Mouse (Mus musculus) liver, adult 2 months (tissue): ENCODE measurements around the gene Fgf14.

Experiments
- CTCF ChIP-seq: fragments of 200-500 bp; IDR thresholded peaks from 2 replicates; pipeline ENCODE4 v1.5.1; 2011; ENCODE audit warnings: low read depth, low read length, control low read depth
- POLR2A ChIP-seq: fragments of 200-500 bp; IDR thresholded peaks from 2 replicates; pipeline ENCODE4 v1.6.1; 2011; ENCODE audit warnings: low read length, control low read depth; ENCODE audit not compliant: insufficient read depth; ENCODE audit errors: extremely low read depth

- no peak for TF ChIP-seq POLR2A
- no peak for TF ChIP-seq CTCF
Observed at GRCm38 (mm10) chr14:124319017-124319718, 357.8 kb downstream of the Fgf14 start.
